Mouse (Mus musculus) spleen, adult 2 months (tissue): ENCODE data around the gene Shc3. TPM values are rescaled to one million over a fixed set of nuclear protein-coding genes. Genes with fewer than 3 reads are reported as not detected.

Experiments
- DNase-seq, 2 experiments: peaks; one replicate each; pipeline versions ENCODE4 v3.0.0 to v3.0.0-alpha.2; 2012 to 2021; ENCODE audit warnings: low spot score in 2 of 2, low read depth in 1 of 2
- H3K27ac ChIP-seq: fragments of 200-500 bp; 2 replicates; pipeline ENCODE4 v1.5.1; 2012; ENCODE audit warnings: low read length, inconsistent platforms; ENCODE audit not compliant: insufficient read depth
- H3K27me3 ChIP-seq: fragments of 200-500 bp; 2 replicates; pipeline ENCODE4 v1.6.1; 2012; ENCODE audit warnings: mild to moderate bottlenecking, moderate library complexity, low read length, inconsistent platforms; ENCODE audit not compliant: control insufficient read depth, insufficient read depth
- H3K36me3 ChIP-seq: fragments of 200-500 bp; 2 replicates; pipeline ENCODE4 v1.6.1; 2012; ENCODE audit warnings: mild to moderate bottlenecking, low read length, inconsistent platforms; ENCODE audit not compliant: control insufficient read depth, insufficient read depth
- H3K4me1 ChIP-seq: fragments of 200-500 bp; 2 replicates; pipeline ENCODE4 v1.6.1; 2011; ENCODE audit warnings: inconsistent platforms; ENCODE audit not compliant: control insufficient read depth, insufficient read depth, insufficient read length
- H3K4me3 ChIP-seq: fragments of 200-500 bp; 2 replicates; pipeline ENCODE4 v1.5.1; 2011; ENCODE audit warnings: mild to moderate bottlenecking, inconsistent platforms; ENCODE audit not compliant: insufficient read depth, insufficient read length; ENCODE audit errors: extremely low read depth
- CTCF ChIP-seq: fragments of 200-500 bp; IDR thresholded peaks from 2 replicates; pipeline ENCODE4 v1.5.1; 2011; ENCODE audit warnings: mild to moderate bottlenecking, inconsistent platforms; ENCODE audit not compliant: insufficient read depth, insufficient read length, insufficient replicate concordance; ENCODE audit errors: extremely low read depth
- POLR2A ChIP-seq: fragments of 200-500 bp; IDR thresholded peaks from 2 replicates; pipeline ENCODE4 v1.6.1; 2011; ENCODE audit warnings: low read depth, low read length, inconsistent platforms
- WGBS: fragments of 180-500 bp; shearing (Covaris S2); methylation state at CpG from one replicate; pipeline ENCODE4 v1.1.7; 2018; 5-methylcytosine and 5-hydroxymethylcytosine counted together
- polyA plus RNA-seq: library from polyadenylated mRNA; depleted of rRNA; stranded (reverse); fragments of >200 nt; gene quantifications from 2 replicates; pipeline ENCODE4 v1.2.3, GENCODE M21; 2012

Gene Shc3
- polyA plus RNA-seq, 1 experiment = 0.14 TPM

GRCm38 (mm10) chr13:51466117-51466841 lies 102.9 kb downstream of the Shc3 start:
- H3K36me3 ChIP-seq = no peaks in the 10 kb centered on the region
- no peak for TF ChIP-seq CTCF
- no peak for TF ChIP-seq POLR2A
- no peaks in the 10 kb centered on the region for H3K27me3 ChIP-seq
- H3K27ac ChIP-seq = no peak overlapping the region
- 87% methylated on average over 14 of the region's 14 CpGs for WGBS
- no peak overlapping the region for H3K4me3 ChIP-seq
- DNase-seq = no peak
- no peaks in the 10 kb centered on the region for H3K4me1 ChIP-seq

GRCm38 (mm10) chr13:51464294-51464693 lies 104.9 kb downstream of the Shc3 start:
- H3K27ac ChIP-seq = no peak overlapping the region
- WGBS = 75% methylated on average over 4 of the region's 4 CpGs
- H3K4me1 ChIP-seq = no peaks in the 10 kb centered on the region
- no peaks in the 10 kb centered on the region for H3K36me3 ChIP-seq
- DNase-seq = no peak
- TF ChIP-seq POLR2A (no peak), CTCF (no peak)
- no peaks in the 10 kb centered on the region for H3K27me3 ChIP-seq
- no peak overlapping the region for H3K4me3 ChIP-seq

- H3K36me3 ChIP-seq = no peaks in the 10 kb centered on the region
- WGBS = 54% methylated on average over 4 of the region's 4 CpGs
Measured at GRCm38 (mm10) chr13:51456190-51456878, 112.9 kb downstream of the Shc3 start.

GRCm38 (mm10) chr13:51446550-51446949 lies 122.7 kb downstream of the Shc3 start:
- H3K4me3 ChIP-seq = no peak overlapping the region
- WGBS = 60% methylated on average over 4 of the region's 4 CpGs
- no peaks in the 10 kb centered on the region for H3K4me1 ChIP-seq
- TF ChIP-seq POLR2A (no peak), CTCF (no peak)
- no peak for DNase-seq
- no peaks in the 10 kb centered on the region for H3K27me3 ChIP-seq
- H3K36me3 ChIP-seq = no peaks in the 10 kb centered on the region
- no peak overlapping the region for H3K27ac ChIP-seq

More at GRCm38 (mm10) chr13:51456190-51456878, 112.9 kb downstream of the Shc3 start:
- Histone ChIP-seq H3K27ac (no peak overlapping the region), H3K4me3 (no peak overlapping the region), H3K27me3 (no peaks in the 10 kb centered on the region), H3K4me1 (no peaks in the 10 kb centered on the region)
- no peak for TF ChIP-seq CTCF
- no peak for TF ChIP-seq POLR2A
- DNase-seq = no peak

GRCm38 (mm10) chr13:51442922-51443321 lies 126.3 kb downstream of the Shc3 start:
- no peak for DNase-seq
- Histone ChIP-seq H3K36me3 (no peaks in the 10 kb centered on the region), H3K4me3 (no peak overlapping the region), H3K27ac (no peak overlapping the region), H3K4me1 (no peaks in the 10 kb centered on the region), H3K27me3 (no peaks in the 10 kb centered on the region)
- 91% methylated on average over 8 of the region's 8 CpGs for WGBS
- TF ChIP-seq POLR2A (no peak), CTCF (no peak)

GRCm38 (mm10) chr13:51437105-51438085 lies 131.8 kb downstream of the Shc3 start:
- Histone ChIP-seq H3K27me3 (no peaks in the 10 kb centered on the region), H3K27ac (no peak overlapping the region), H3K36me3 (no peaks in the 10 kb centered on the region), H3K4me3 (no peak overlapping the region), H3K4me1 (no peaks in the 10 kb centered on the region)
- no peak for DNase-seq
- 86% methylated on average over 14 of the region's 14 CpGs for WGBS
- TF ChIP-seq CTCF (no peak), POLR2A (no peak)
